Mouse (Mus musculus) cerebellum, adult 2 months (tissue): ENCODE results near the gene Olfr569.

Source experiments
- CTCF ChIP-seq: fragments of 200-500 bp; IDR thresholded peaks from 2 replicates; pipeline ENCODE4 v1.5.1; 2011; ENCODE audit warnings: low read depth, mild to moderate bottlenecking, control low read depth, low read length, moderate library complexity, borderline replicate concordance; ENCODE audit not compliant: insufficient read depth
- POLR2A ChIP-seq: fragments of 200-500 bp; IDR thresholded peaks from 2 replicates; pipeline ENCODE4 v1.6.1; 2011; ENCODE audit warnings: low read length, control low read depth, borderline replicate concordance; ENCODE audit not compliant: insufficient read depth

GRCm38 (mm10) chr7:102858665-102859064 lies 32.0 kb downstream of the Olfr569 start, which contains the start of gene Olfr566:
- TF ChIP-seq CTCF (no peak), POLR2A (no peak)
